Mouse (Mus musculus) hematopoietic stem cell, adult 5-6 weeks (primary cell): ENCODE data around the gene Nr2c2. TPM values are rescaled to one million over a fixed set of nuclear protein-coding genes. Genes with fewer than 3 reads are reported as not detected.

ENCODE experiments used
- ATAC-seq, 2 experiments: fragments of 125-278 bp in 1 of 2; replicated peaks in 1 of 2; 2 replicates each; pipeline ENCODE4 v1.8.0; 2016 to 2017; ENCODE audit warnings: inconsistent platforms in 2 of 2, mild to moderate bottlenecking in 2 of 2, moderate number of reproducible peaks in 2 of 2, low read depth in 1 of 2, moderate TSS enrichment in 1 of 2; ENCODE audit not compliant: low FRiP score in 2 of 2, poor library complexity in 2 of 2, severe bottlenecking in 2 of 2, insufficient read depth in 1 of 2, low TSS enrichment in 1 of 2
- total RNA-seq: library from RNA; stranded (forward); fragments of 172-1452, 232-1000 nt; gene quantifications from 2 replicates; pipeline ENCODE4 v1.2.3, GENCODE M21; 2017

Gene Nr2c2
- total RNA-seq, 1 experiment from 2014 or later, result 68.7 TPM

DNA sequence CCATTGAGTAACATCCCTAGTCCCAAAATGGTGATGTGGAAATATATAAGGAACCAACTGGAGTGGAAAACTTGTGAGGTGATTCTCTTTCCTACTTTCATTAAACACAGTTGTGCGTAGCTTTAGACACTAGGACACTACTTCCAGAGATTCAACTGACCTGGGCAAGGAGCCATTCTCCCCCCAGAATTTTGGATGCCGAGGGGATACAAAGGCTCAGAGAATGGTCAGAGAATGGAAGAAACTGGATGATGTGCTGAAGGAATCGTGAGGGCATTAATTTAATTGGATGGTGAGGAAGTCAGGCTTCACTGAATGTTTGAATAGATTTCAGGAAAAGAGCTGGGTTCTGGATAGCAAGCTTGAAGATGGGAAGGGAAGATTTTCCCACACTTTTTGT, 1.5 kb downstream of the Nr2c2 start:
- ATAC-seq, result no peak

DNA sequence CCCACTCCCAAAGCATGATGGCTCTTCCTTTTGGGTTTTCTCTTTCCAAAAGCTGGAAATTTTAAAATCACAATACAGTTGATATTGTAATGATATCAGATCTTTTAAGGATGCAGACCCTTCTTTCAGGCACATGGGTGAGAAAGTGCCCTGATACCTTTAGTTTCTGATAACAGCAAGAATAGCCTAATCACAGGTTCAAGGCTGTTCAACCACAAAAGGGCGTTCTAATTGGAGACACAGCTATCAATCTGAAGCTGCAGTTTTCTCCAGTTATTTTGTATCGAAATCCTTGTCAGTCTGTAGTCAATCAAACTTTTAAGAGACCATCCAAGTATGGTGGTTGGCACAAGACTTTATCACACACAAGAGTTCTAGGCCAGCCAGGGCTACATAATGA, 2.7 kb downstream of the Nr2c2 start:
- no peak for ATAC-seq

DNA sequence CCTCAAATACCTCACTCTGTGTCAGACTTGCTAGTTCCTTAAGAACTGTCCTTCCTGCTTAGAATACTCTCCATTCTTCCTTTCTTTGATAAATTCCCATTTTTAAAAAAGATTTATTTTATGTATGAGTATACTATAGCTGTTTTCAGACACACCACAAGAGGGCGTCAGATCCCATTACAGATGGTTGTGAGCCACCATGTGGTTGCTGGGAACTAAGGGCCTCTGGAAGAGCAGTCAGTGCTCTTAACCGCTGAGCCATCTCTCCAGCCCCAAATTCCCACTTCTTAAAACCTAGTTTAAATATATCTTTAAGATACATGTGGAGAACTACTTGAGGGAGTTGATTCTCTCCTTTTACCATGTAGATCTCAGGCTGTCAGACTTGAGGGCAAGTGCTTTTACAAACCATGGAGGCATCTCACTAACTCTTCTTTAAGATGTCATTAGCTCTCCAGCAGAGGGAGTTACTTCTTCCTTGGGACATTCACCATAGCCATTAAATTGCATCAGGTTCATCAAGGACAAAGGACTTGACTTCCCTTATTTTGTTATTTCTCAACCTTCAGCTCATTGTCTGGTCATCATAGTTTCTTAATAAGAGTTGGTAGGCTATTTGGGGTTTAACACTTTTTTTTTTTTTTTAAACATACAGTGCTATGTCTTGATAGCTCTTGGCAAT, 9.6 kb downstream of the Nr2c2 start:
- ATAC-seq, result peak in 1 of 2 experiments; percentile 84; a peak in 2 of 4 replicates

DNA sequence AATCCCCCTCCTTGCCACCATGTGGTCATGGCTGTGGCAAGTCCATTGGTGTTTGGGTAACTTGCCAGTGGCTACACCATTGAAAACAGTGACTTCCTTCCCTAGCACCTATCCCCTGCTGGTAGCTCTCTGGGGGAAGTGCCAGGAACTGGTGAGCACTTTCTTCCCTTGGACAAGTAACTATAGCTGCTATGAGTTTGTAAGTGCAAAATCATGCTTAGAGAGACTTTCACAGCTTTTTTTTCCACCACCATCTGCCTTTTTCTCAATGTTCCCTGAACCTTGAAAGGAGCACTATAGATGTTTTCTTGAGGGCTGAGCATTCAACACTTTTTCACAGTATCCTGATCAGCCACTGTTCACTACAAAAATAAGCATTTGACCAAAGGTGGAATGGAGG, 33.4 kb downstream of the Nr2c2 start:
- no peak for ATAC-seq

DNA sequence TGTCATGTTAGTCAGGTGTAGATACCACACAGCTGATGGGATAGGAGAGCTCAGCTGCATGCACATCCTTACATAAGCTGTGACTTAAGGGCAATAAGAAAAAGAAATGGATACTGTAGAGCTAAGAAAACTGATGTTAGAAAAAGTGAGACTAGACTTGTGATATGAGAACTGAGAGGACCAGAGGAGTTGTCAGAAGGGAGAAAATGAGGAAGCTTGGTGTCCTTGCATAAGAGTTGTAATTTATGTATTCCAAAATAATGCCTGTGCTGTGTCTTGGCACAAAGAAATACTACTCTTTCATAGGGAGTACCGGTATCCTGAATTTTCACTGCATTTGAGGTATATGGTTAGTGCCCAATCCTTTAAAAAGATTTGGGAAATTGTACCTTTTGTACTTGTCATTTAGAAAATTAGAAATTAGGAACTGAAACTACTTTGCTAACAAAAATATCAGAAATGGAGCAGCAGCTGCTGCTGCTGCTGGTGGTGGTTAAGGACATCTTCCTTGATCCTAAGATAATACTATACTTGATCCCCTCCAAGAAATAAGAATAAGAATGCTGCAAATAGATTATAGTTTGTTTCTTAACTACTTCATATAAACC, 35.8 kb downstream of the Nr2c2 start:
- peak; percentile 42 to 51; a peak in 1 of 4 replicates for ATAC-seq

DNA sequence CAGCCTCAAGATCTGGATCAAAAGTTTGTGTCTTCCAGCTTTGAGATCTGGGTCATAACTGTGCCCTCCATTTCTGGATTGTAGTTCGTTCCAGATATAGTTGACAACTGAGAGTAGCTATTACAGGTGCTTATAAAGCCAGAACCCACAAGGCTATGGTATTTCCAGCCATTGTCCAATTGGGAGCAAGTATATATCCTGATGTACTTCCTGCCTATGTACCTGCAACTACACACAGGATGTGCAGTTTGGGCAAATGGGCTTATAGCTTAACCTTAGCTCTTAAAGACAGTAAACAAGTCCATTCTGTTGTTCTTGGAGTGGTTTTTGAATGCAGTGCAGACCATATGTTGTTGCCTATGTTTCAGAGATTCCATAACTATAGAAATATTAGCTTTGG, 40.3 kb downstream of the Nr2c2 start:
- ATAC-seq, result no peak

DNA sequence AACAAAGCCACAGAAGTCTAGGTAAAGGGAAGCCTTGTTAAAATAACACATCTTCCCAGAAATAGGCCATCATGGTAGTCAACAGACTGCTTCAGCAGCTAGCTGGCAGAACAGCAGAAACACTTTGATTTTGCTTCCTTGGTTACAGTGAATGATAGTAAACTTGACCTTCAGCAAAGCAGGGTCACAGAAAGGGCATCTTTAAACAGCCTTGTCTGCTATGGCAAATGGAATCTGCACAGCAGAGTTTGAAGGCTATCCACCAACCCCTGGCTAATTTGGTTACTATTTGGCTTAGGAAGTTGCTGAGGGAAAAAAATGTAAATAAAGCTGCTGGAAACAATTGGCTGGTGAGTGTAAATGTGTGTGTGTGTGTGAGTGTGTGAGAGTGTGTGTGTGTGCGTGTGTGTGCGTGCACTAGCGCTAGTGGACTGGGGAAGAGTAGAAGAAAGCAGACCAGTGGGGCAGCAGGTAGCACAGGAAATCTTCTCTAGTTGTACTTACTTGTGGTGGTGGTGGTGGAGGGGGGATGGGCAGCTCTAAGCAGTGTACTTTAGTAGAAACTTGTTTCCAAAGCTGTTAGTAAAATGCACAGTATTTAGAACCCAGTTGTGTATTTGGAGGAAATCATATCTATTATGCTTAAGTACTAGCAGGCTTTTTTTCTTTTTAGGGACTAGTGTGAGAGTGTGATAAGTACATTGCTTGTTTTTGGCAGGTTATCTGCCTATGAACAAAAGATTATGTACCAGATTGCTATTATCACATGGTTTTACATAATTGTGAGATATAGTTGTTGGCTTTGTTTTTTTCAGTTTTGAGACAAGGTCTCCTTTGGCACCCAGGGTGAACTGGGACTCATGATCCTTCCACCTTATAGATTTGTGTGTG, 41.1 kb downstream of the Nr2c2 start:
- ATAC-seq, result peak in 1 of 2 experiments; percentile 42; a peak in 2 of 4 replicates

DNA sequence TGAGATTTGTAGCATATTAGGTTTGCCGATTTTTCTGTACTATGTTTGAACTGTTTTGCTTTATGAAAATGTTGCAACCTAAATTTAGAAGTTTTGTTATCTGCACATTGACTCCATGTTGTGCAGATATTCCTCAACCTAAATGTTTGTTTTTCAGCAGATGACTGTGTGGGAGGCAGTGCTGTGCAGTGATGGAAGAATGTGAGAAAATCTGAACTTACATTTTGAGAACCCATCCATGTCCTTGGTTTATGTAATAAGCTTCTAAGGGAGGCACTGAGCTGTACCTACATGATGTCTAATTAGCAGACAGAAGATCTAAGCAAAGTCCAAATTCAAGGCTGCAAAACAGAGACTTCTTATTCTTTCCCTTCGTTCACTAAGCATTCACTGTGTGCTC, 42.4 kb downstream of the Nr2c2 start:
- ATAC-seq, result no peak

DNA sequence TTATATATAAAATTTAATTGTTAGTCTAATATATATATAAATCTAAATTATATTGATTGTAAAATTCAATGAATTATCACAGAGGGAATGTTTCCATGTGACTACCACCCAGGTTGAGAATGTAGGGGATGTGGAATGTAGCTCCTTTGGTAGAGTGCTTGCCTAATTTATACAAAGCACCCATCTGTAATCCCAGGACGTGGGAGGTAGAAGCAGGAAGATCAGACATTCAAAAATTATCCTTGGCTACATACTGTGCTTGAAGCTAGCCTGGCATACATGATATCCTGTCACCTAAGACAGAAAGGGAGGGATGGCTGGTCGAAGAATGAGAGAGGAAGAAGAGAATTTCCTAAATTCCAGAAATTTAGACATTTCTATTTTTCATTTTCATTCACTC, 45.2 kb downstream of the Nr2c2 start:
- ATAC-seq, result no peak

DNA sequence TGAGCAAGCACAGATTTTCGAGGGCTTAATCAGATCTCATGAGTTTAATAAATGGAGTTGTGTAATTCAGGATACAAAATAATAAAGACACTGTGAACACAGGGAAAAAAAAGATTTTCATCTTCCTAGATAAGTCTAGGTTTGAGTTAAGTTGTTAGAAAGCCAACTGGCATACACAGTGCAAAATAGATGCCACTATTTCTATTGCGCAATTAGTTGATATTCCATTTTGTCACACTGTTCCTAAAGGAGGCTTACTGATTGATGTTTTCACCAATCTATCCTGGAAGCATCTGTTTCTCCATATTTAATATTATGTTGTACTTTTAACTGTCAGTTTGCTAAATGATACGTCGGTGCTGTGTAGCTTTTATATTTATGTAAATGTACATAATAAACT, 54.7 kb downstream of the Nr2c2 start:
- ATAC-seq, result no peak

DNA sequence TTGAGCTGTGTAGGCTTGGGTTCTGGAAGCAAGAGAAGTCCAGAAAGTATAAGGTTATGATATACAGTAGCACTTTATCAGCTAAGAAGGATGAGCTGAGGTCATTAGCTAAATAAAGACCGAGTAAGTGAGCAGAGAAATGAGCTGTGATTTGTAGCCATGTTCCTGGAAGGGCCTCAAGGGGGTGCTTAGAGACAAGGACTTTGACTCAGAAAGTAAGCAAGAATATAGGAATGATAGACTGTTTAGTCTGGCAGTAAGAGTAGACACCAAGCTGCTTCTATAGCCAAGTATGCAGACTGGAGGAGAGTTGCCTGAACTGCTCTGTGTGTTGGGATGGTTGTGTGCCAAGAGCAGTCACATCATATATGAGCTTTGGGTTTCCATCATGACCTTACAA, 62.6 kb downstream of the Nr2c2 start:
- ATAC-seq, result no peak

DNA sequence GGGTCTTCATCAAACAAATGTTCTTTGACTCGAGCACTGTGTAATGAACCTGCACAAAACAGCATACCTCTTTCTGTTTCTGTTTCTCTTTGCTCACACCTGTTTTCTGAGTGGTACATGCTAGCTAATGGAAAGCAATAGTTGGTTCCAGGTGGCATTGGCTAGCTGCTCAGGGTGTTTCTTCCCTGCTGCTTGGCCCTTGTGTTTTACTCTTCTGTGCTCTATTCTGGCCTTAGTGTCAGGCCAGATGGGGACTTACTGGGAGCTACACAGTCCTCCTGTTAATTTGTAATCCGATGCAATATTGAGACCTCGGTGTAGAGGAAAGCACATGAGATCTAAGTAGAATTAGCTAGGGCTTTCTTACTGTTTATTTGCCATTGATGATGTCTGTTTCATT, 67.6 kb downstream of the Nr2c2 start:
- no peak for ATAC-seq

DNA sequence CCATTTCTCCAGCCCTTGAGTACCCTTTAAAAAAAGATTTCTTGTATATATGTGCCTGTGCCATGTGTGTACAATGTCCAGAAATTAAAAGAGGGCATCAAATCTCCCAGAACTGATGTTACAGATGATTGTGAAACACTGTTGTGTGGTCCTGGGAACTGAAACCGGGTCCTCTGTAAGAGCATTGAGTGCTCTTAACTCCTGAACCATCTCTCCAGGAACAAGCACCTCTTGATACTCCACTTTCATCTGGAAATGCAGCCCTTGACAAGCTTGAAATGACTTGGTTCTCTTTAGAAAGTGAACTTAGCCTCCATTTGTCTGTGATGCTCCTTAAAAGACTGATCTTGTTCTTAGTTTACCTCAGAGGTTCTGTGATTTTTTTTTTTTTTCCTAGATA, 71.5 kb downstream of the Nr2c2 start:
- ATAC-seq, result no peak

DNA sequence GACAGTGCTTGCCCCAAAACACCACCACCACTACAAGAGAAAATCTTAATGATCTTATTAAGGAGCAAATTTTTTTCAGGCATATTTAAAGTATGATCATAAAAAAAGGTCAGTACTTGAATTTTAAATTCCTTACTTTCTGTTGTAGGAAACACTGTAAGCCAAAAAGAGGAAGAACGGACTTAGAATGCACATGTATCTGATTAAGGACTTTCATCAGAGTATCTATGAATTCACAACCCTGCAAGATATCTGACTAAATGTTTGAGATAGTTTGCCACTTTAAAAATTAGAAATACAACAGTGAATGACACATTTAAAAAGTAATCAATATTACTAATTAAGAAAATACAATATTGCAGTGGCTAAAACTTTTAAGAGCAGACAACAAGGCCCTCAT, 85.3 kb downstream of the Nr2c2 start:
- ATAC-seq, result no peak

DNA sequence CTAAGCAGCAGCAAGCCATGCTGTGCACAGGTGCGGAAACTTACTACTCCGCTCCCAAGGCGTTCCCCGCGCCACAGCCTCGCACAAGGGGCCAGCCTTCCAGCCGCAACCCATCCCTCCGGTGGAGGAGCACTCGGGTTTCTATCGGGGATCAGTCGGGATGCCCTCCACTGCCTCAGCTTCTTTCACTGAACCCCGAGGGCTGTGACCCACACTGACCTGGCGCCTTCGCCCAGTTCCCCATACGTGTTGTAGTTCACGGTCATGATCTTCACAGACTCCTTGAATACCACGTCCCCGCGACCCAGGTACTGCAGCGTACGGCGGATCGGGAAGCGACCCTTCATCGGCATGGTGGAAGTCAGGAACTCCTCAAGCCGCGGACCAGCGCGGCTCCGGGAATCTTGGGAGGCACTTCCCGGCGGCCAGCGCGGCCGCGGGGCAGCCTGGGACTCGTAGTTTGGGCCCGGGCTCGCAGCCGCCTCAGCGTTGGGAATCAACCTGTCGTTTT, 92.5 kb downstream of the Nr2c2 start, which contains the start of gene Mrps25:
Mrps25 (minus strand) TSS at position 413 of the 511 bp plus-strand sequence.
- peak; percentile 50 to 70 for ATAC-seq

DNA sequence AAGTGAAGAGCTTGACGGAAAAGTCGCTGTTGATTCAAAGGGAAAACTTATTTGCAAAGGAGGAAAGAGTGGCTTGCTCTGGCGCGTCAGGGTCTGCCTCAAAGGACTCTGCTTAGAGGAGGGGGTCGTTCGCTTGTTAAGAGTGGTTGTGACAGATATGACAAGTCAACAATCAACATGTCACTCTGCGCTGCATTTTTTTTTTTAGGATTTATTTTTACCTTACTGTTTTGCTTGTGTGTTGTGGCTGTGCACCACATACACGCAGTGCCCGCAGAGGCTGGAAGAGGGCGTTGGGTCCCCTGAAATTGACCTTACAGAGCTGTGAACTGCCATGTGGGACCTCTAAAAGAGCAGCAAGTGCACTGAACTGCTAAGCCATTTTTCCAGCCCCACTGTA, 93.0 kb downstream of the Nr2c2 start:
- ATAC-seq, result peak; percentile 38 to 39; a peak in 1 of 4 replicates

DNA sequence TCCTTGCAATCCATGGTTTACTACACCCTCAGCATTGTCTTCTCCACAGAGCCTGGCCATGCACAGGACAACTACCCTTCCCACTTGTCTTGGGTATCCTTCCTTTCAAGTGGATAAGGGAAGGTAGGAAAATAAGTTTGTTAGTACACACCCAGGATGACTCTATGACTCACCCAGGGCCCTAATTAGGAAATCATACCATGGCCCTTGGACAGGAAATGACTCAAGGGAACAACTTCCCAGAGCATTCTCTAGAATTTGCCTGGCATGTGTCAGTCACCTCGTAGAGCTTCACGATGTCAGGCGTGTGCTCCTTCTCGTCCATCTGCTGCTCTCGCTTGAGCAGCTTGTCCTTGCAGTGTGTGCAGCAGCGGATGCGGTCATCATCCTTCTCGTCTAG, 108.2 kb downstream of the Nr2c2 start:
- peak in 1 of 2 experiments; percentile 10; a peak in 1 of 4 replicates for ATAC-seq
